Mouse (Mus musculus): ENCODE results near the gene Slc18a3.

Gene Slc18a3

GRCm38 (mm10) chr14:32464601-32465505 lies at the start of gene Slc18a3:
Gene Slc18a3, minus strand, starts transcription at chr14:32464850.
- no peak for DNase-seq

- peak; percentile 96 for DNase-seq
Observed at GRCm38 (mm10) chr14:32513336-32514032, 48.8 kb upstream of the Slc18a3 start, which contains the start of gene Ercc6. Gene Ercc6, plus strand, starts transcription at chr14:32513521.

GRCm38 (mm10) chr14:32512912-32513311 lies 48.3 kb upstream of the Slc18a3 start:
- DNase-seq: no peak

- no peak for DNase-seq
Observed at GRCm38 (mm10) chr14:32509443-32509961, 44.9 kb upstream of the Slc18a3 start.

- DNase-seq: no peak
Observed at GRCm38 (mm10) chr14:32508105-32508835, 43.6 kb upstream of the Slc18a3 start.

- no peak for DNase-seq
Observed at GRCm38 (mm10) chr14:32507216-32507615, 42.6 kb upstream of the Slc18a3 start.

- DNase-seq: no peak
Observed at GRCm38 (mm10) chr14:32506329-32506728, 41.7 kb upstream of the Slc18a3 start.

- no peak for DNase-seq
Observed at GRCm38 (mm10) chr14:32503897-32504296, 39.2 kb upstream of the Slc18a3 start.

- no peak for DNase-seq
Observed at GRCm38 (mm10) chr14:32502764-32503688, 38.4 kb upstream of the Slc18a3 start.

- no peak for DNase-seq
Observed at GRCm38 (mm10) chr14:32501303-32501702, 36.7 kb upstream of the Slc18a3 start.

- no peak for DNase-seq
Observed at GRCm38 (mm10) chr14:32496115-32496850, 31.6 kb upstream of the Slc18a3 start.

GRCm38 (mm10) chr14:32492521-32492920 lies 27.9 kb upstream of the Slc18a3 start:
- no peak for DNase-seq

- no peak for DNase-seq
Observed at GRCm38 (mm10) chr14:32482061-32482460, 17.4 kb upstream of the Slc18a3 start.

- DNase-seq: no peak
Observed at GRCm38 (mm10) chr14:32477581-32477980, 12.9 kb upstream of the Slc18a3 start.

GRCm38 (mm10) chr14:32476559-32476958 lies 11.9 kb upstream of the Slc18a3 start:
- DNase-seq: no peak

- DNase-seq: peak; percentile 75
Observed at GRCm38 (mm10) chr14:32472996-32473395, 8.3 kb upstream of the Slc18a3 start.

- peak; percentile 85 for DNase-seq
Observed at GRCm38 (mm10) chr14:32467606-32468005, 3.0 kb upstream of the Slc18a3 start.

GRCm38 (mm10) chr14:32465889-32466288 lies 1.2 kb upstream of the Slc18a3 start, which contains the start of gene Chat:
Gene Chat, minus strand, starts transcription at chr14:32465989.
- DNase-seq: no peak

GRCm38 (mm10) chr14:32465506-32465870 lies 838 bp upstream of the Slc18a3 start:
- DNase-seq: no peak

- no peak for DNase-seq
Observed at GRCm38 (mm10) chr14:32463211-32464040, 1.2 kb downstream of the Slc18a3 start.

All from kidney, postnatal 10 days (tissue).